Mouse (Mus musculus): ENCODE results near the gene Pdlim3. TPM values are rescaled to one million over a fixed set of nuclear protein-coding genes. Genes with fewer than 3 reads are reported as not detected.

Gene Pdlim3
- polyA plus RNA-seq, 1 experiment, result 63.1 TPM

DNA sequence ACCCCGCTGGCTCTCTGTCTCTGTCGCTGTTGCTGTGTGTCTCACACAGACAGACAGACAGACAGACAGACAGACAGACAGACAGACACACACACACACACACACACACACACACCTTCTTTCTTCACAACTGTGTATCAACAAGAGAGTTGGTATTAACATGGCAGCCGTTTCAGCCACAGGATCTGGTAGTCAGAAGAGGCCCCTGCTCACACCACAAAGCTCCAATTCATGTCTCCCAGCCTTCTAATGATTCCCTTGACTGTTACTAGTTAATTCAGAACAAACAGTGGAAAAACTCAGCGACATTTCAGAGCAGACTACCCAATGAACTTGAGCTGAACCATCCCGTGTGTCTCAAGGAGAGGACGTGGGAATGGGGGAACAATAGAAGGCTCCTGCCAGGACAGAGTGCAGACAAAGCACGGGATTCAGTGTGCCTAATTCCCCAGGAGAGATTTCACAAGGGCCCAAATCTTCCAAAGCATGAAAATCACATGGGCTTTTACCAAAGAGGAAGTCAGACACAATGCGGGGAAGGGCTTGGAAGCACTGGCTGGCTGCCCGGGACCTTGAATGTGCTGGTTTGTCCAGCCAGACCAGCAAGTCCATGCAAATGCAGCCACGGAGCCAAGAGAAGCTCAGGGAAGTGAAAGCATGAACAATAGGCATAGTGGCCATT, 10.2 kb upstream of the Pdlim3 start:
- 17% methylated on average over 10 of the region's 10 CpGs for WGBS
- TF ChIP-seq CTCF (IDR thresholded peaks at IDR 0.05; ENCODE audit: insufficient read depth, low read length) (no peak), POLR2A (IDR thresholded peaks at IDR 0.05; ENCODE audit: borderline replicate concordance, extremely low read depth, low read depth, low read length) (0 out of 2 replicates have a peak, but pooled peaks have one; percentile 14)

DNA sequence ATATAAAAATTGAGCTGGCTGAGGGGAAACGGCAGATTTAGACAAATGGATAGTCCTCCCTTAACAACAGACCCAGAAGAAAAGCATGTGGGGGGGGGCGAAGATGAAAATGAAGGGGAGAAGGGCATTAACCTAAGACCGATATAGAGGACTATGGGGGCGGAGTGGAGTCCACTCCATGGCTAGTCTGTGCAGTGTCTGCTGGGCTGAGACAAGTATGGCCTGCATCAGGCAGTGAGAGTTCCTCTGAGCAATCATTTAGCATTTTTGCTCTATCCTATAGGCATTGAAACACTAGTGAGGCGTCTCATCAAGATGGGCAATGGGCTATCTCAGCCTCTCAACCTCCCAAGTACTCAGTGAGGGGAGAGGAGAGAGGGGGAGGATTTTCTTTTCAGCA, 8.9 kb upstream of the Pdlim3 start:
- WGBS, result 92% methylated on average over 5 of the region's 5 CpGs
- no peak overlapping the region for H3K4me3 ChIP-seq (replicated peaks; ENCODE audit: extremely low read depth, low read depth, low read length)
- DNase-seq, result no peak
- TF ChIP-seq CTCF (IDR thresholded peaks at IDR 0.05; ENCODE audit: insufficient read depth, low read length) (no peak), POLR2A (IDR thresholded peaks at IDR 0.05; ENCODE audit: borderline replicate concordance, extremely low read depth, low read depth, low read length) (no peak)
- peaks cover 6% of the 10 kb centered on the region; the same call in 1 of the 2 replicates for H3K4me1 ChIP-seq (ENCODE audit: control insufficient read depth, insufficient read depth, low read length)

More for the DNA sequence above, 10.2 kb upstream of the Pdlim3 start:
- DNase-seq, result peak; percentile 79
- Histone ChIP-seq H3K4me1 (ENCODE audit: control insufficient read depth, insufficient read depth, low read length) (peaks cover 6% of the 10 kb centered on the region; the same call in 1 of the 2 replicates), H3K4me3 (replicated peaks; ENCODE audit: extremely low read depth, low read depth, low read length) (no peak overlapping the region)

DNA sequence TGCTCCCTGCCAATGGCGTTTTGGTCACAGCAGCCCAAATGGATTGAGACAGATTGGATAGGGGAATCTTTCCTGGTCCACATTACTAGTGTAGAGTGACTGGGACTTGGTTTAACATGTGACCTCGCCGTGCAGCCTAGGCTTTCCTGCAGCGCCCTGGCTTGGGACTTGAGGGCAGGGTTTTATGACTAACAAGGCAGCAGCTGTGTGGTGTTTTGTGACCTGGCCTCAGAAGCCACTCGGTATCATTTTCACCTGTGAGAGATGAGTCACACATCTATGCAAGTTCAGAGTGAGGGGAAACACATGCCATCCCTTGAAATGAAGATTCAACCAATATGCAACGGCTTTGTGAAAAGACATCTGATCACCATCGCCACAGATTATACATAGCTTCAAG, 7.6 kb upstream of the Pdlim3 start:
- H3K4me1 ChIP-seq (ENCODE audit: control insufficient read depth, insufficient read depth, low read length), result peaks cover 6% of the 10 kb centered on the region; the same call in 1 of the 2 replicates
- no peak overlapping the region for H3K4me3 ChIP-seq (replicated peaks; ENCODE audit: extremely low read depth, low read depth, low read length)
- 93% methylated on average over 7 of the region's 7 CpGs for WGBS
- no peak for TF ChIP-seq CTCF (IDR thresholded peaks at IDR 0.05; ENCODE audit: insufficient read depth, low read length)
- no peak for TF ChIP-seq POLR2A (IDR thresholded peaks at IDR 0.05; ENCODE audit: borderline replicate concordance, extremely low read depth, low read depth, low read length)
- DNase-seq, result no peak

DNA sequence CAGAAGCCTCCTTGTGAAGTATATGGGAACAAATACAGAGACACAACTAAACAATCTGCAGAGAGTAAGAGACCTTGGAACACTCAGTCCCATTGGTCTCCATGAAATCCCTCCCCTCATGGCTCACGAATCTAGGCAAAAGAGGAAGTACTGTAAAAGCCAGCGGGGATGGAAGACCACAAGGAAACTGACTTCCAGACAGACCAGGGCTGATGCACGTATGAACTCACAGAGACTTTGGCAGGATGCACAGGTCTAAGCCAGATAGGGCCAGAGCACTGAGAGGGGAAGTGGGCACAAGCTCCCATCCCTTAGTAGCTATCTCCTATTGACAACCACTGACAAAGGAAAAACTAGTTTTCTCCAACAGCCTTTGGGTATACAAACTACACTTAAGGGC, 4.8 kb upstream of the Pdlim3 start:
- no peak for DNase-seq
- 47% methylated on average over 3 of the region's 3 CpGs for WGBS
- no peak for TF ChIP-seq CTCF (IDR thresholded peaks at IDR 0.05; ENCODE audit: insufficient read depth, low read length)
- TF ChIP-seq POLR2A (IDR thresholded peaks at IDR 0.05; ENCODE audit: borderline replicate concordance, extremely low read depth, low read depth, low read length), result no peak
- Histone ChIP-seq H3K4me1 (ENCODE audit: control insufficient read depth, insufficient read depth, low read length) (peaks cover 3% of the 10 kb centered on the region), H3K4me3 (replicated peaks; ENCODE audit: extremely low read depth, low read depth, low read length) (no peak overlapping the region)

DNA sequence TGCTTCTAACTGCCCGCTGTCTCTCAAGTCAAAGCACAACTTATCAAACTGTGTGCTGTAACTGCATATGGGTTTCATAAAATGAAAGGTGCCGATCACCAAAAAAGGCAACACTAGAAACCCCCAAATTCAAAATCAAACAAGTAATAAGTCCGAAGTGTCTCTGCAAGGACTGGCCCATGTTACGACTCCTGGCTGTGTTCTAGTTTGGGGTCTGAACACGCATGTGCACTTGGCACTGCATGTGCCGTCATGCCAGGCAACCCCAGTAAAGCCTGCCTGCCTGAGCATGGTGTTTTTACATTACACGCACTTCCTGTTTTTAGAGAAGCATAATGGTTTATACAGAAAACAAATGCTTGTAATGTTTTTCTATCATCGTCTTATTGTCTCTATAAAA, 3.5 kb upstream of the Pdlim3 start:
- TF ChIP-seq CTCF (IDR thresholded peaks at IDR 0.05; ENCODE audit: insufficient read depth, low read length), result no peak
- no peak for TF ChIP-seq POLR2A (IDR thresholded peaks at IDR 0.05; ENCODE audit: borderline replicate concordance, extremely low read depth, low read depth, low read length)
- 91% methylated on average over 8 of the region's 8 CpGs for WGBS
- DNase-seq, result no peak

DNA sequence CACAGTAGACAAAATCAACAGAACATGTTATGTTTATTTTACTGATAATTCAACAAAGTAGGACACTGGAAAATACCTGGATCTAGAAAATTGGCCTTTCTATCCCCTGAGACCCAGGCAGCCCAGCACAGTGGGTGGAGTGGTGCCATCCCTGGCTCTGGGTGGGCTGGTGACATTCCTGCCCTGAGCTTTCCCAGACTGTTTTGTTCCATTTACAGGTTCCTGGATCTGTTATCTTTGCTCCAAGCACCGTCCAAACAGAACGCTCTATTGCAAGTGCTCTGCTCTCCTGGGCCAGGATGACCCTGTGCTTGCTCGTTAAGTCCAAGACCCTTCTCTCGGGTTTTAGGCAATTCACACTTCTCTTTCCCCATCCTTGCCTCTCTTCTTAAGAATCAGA, 1.5 kb upstream of the Pdlim3 start:
- 54% methylated on average over 4 of the region's 4 CpGs for WGBS
- TF ChIP-seq POLR2A (IDR thresholded peaks at IDR 0.05; ENCODE audit: borderline replicate concordance, extremely low read depth, low read depth, low read length) (no peak), CTCF (IDR thresholded peaks at IDR 0.05; ENCODE audit: insufficient read depth, low read length) (no peak)
- H3K4me1 ChIP-seq (ENCODE audit: control insufficient read depth, insufficient read depth, low read length), result peaks cover 4% of the 10 kb centered on the region
- H3K4me3 ChIP-seq (replicated peaks; ENCODE audit: extremely low read depth, low read depth, low read length), result no peak overlapping the region
- no peak for DNase-seq

More for the DNA sequence above, 3.5 kb upstream of the Pdlim3 start:
- Histone ChIP-seq H3K4me3 (replicated peaks; ENCODE audit: extremely low read depth, low read depth, low read length) (no peak overlapping the region), H3K4me1 (ENCODE audit: control insufficient read depth, insufficient read depth, low read length) (peaks cover 4% of the 10 kb centered on the region)

DNA sequence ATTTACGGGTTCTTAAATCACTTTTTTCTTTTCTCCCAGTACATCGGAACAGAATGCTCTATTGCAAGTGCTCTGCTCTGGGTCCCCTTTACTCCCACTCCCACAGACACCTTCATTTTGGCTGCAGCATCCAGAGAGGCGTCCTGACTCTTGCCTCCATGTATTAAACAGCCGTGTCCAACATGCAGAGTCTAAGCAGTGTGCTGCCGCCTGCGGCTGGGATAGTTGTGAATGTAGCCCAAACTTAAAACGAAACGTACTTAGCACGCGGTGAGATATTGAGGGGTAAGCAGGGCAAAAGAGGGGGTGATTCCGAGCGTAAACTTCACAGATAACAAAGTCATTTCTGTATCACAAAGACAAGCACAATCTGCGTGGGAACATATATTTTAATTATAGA, 709 bp upstream of the Pdlim3 start:
- DNase-seq, result no peak

DNA sequence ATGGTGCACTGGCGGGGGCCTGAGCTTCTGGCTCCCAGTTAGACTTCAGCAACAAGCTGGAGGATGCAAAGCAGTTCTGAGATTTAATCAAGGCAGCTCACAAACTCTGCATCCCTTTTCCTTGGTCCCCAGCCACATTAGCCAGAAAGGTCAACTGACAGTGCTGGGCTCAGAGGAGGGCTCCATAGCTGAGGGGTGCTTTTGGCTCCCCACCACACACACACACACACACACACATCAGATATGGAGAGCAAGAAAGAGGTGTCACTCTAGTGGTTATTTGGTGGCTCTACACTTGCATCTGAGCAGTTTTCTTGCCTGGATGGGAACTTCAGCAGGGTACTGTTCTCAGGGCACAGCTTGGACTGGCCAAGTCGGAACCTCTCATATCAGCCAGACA, 514 bp downstream of the Pdlim3 start:
- H3K4me3 ChIP-seq (replicated peaks; ENCODE audit: extremely low read depth, low read depth, low read length), result peak overlapping the region; percentile 66
- WGBS, result 30% methylated on average over 2 of the region's 2 CpGs
- peaks cover 4% of the 10 kb centered on the region for H3K4me1 ChIP-seq (ENCODE audit: control insufficient read depth, insufficient read depth, low read length)
- no peak for DNase-seq
- TF ChIP-seq POLR2A (IDR thresholded peaks at IDR 0.05; ENCODE audit: borderline replicate concordance, extremely low read depth, low read depth, low read length), result no peak
- no peak for TF ChIP-seq CTCF (IDR thresholded peaks at IDR 0.05; ENCODE audit: insufficient read depth, low read length)

More for the DNA sequence above, 709 bp upstream of the Pdlim3 start:
- TF ChIP-seq POLR2A (IDR thresholded peaks at IDR 0.05; ENCODE audit: borderline replicate concordance, extremely low read depth, low read depth, low read length) (no peak), CTCF (IDR thresholded peaks at IDR 0.05; ENCODE audit: insufficient read depth, low read length) (0 out of 2 replicates have a peak, but pooled peaks have one; percentile 16)
- peak overlapping the region; percentile 66 for H3K4me3 ChIP-seq (replicated peaks; ENCODE audit: extremely low read depth, low read depth, low read length)
- H3K4me1 ChIP-seq (ENCODE audit: control insufficient read depth, insufficient read depth, low read length), result peaks cover 4% of the 10 kb centered on the region
- WGBS, result 7% methylated on average over 13 of the region's 13 CpGs

DNA sequence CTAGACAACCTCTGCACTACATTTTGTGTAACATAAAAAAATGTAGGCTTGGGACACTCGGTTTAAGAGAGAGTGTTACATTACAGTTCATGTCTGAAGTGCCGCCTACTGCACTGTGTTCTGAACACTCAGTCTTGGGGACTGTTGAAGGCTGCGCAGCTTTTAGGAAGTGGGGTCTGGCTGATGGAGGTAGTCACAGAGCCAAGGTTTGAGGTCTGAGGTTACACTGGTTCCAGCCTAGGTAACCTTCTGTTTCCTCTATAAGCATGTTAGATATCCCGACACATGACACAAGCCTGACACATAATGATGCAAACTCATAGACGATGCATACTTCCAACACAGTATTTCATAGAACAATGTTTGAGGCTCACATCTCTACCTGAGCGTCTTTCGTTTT, 4.5 kb downstream of the Pdlim3 start:
- no peak for DNase-seq
- 87% methylated on average over 7 of the region's 7 CpGs for WGBS

DNA sequence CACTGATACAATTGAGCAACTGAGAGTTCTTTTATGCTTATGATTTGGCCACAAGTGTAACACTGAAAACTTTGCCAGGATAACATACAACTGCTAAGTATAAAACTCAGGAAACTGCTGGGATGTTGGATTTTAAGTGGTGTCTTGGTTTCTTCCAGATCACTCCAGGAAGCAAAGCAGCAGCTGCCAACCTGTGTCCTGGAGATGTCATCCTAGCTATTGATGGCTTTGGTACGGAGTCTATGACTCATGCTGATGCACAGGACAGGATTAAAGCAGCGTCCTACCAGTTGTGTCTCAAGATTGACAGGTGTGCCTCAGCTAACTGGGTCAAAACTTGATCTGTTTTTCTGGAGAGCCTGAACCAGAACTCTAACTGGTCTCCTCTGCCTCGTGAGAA, 11.3 kb downstream of the Pdlim3 start:
- DNase-seq, result no peak
- 73% methylated on average over 3 of the region's 3 CpGs for WGBS
- TF ChIP-seq CTCF (IDR thresholded peaks at IDR 0.05; ENCODE audit: insufficient read depth, low read length), result no peak
- no peak for TF ChIP-seq POLR2A (IDR thresholded peaks at IDR 0.05; ENCODE audit: borderline replicate concordance, extremely low read depth, low read depth, low read length)
- H3K4me3 ChIP-seq (replicated peaks; ENCODE audit: extremely low read depth, low read depth, low read length), result no peak overlapping the region
- H3K4me1 ChIP-seq (ENCODE audit: control insufficient read depth, insufficient read depth, low read length), result no peaks in the 10 kb centered on the region

More for the DNA sequence above, 4.5 kb downstream of the Pdlim3 start:
- peaks cover 4% of the 10 kb centered on the region for H3K4me1 ChIP-seq (ENCODE audit: control insufficient read depth, insufficient read depth, low read length)
- no peak overlapping the region for H3K4me3 ChIP-seq (replicated peaks; ENCODE audit: extremely low read depth, low read depth, low read length)
- TF ChIP-seq CTCF (IDR thresholded peaks at IDR 0.05; ENCODE audit: insufficient read depth, low read length) (no peak), POLR2A (IDR thresholded peaks at IDR 0.05; ENCODE audit: borderline replicate concordance, extremely low read depth, low read depth, low read length) (no peak)
